Mouse (Mus musculus) megakaryocyte, embryonic 14.5 days (primary cell): ENCODE measurements at regions not wholly inside any gene's neighbourhood (a gene's known extent, or its start where the extent isn't known, plus 50 kb on each side); places are given as distances from the start of the nearest gene placed in this dataset.

Experiments
- FLI1 ChIP-seq: IDR thresholded peaks from 2 replicates; pipeline ENCODE4 v1.6.1; 2012; ENCODE audit warnings: low read length, inconsistent platforms, mixed read lengths
- GATA1 ChIP-seq: IDR thresholded peaks from 3 replicates; pipeline ENCODE4 v1.6.1; 2012; ENCODE audit warnings: mixed read lengths, low read length, inconsistent platforms, borderline replicate concordance

GRCm38 (mm10) chr10:21827505-21827844 lies 54.5 kb upstream of the Sgk1 start:
- TF ChIP-seq GATA1 (no peak), FLI1 (no peak)
